Mouse (Mus musculus) frontal cortex, postnatal 25 days (tissue): ENCODE measurements at regions not wholly inside any gene's neighbourhood (a gene's known extent, or its start where the extent isn't known, plus 50 kb on each side); places are given as distances from the start of the nearest gene placed in this dataset.
A peak's percentile ranks its signal among the peaks of the same experiment; 100 is the strongest.

Source experiments
- DNase-seq, 2 experiments: peaks; one replicate each; pipeline ENCODE4 v3.0.0; 2022; ENCODE audit warnings: low spot score in 2 of 2

DNA sequence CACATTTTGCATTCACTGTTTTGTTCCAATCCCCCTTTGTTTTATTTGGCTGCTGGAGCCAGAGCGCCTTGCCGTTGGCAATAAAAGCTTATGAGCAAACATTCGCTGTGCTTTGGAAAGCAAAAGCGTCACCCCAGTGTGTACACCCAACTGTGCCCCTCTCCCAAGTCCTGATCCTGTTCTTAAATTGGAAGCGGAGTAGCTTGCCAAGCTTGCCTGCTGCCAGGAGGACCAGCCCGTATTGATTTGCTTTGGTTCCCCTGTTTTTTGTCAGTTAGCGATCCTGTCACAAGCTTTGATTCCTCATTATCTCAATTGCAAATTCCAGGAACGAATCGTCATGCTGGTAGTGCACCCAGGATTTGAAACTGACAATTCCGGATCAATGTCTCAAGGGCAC is 917.5 kb downstream of the Olfm4 start:
- DNase-seq: peak; percentile 3 to 6

DNA sequence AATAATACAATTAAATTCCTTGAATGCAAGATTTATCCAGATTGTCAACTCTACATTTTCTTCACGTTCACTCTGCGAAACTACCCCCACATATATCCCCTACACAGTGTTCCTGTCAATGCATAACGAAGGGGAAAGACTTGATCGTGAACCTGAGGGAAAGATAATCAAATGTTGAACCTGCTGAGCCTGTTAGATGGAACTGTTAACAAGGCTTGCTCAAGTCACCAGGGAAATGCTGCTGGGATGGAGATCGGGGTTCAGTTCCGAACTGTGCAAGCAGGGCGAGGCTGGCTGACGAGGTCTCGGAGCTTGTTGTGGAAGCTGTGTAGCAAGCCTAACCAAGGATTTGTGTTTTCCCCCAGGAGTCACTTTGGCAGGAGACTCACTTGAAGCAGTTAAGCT is 917.9 kb downstream of the Olfm4 start:
- DNase-seq: peak; percentile 4

GRCm38 (mm10) chr14:80916031-80916430 is 932.1 kb downstream of the Olfm4 start:
- DNase-seq: no peak

DNA sequence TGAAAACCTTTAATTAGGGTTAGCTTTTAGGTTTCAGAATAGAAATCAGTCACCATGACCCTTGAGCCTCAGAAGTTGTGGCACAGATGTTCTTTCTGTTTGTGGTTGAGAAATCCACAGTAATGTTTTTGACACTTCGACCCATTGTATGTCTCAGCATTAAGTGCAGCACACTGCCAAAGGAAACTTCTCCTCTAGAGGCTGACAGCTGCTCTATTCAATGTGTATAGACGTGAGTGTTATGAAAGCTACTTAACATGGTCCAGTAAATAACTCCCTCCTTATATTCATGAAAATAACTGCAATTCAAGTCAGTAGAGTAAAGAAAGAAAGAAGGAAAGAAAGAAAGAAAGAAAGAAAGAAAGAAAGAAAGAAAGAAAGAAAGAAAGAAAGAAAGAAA is 939.9 kb downstream of the Olfm4 start:
- no peak for DNase-seq

DNA sequence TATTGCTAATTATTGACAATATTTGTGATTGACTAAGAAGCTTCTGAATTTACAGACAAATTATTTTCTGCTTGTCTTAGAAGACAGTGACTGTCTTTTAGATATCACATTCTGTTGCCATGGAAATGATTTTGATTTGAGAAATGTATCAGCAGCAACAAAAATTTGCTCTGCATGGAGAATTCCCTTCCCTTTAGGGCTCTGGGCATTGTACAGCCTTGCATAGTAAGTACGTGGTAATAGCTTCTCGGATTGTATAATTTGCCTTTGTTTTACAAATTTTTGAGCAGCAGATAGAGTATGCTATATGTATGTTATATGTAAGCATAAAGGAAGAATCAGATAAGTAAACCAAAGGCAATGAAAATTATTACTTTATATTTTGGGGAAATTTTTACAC is 976.1 kb downstream of the Olfm4 start:
- no peak for DNase-seq

DNA sequence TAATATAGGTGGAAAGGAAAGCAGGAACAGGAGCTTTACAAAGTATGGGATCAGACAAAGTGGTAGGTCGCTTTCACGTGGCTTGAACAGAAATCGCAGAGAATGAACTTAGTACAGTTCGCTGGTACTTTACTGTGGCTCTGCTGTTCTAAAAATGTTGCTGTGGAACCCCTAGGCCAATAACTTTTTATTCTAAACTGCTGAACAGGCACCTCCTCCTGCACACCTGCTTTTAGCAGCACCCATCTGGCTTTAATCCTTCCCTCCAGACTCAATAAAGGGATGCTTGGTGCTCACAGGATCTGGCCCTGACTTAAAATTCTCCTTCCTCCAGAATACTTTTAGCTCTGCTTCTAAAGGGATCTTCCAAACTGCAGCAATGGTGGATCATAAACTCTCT is 991.9 kb downstream of the Olfm4 start:
- no peak for DNase-seq

DNA sequence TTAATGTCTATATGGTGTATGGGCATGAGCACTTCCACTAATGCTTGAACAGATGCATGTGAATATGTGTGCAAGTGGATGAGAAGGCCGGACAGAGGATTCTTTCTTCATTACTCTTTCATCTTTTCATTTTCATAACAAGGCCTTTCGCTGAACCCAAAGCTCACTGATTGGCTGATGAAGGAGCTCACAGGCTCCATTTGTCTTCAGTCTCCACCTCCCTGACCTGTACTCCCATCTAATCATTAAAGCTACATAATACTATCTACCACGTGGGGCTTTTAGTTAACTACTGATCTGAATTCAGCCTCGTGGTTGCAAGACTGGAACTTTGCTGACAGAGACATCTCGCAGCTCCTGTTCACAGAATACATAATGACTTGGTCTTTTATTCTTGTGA is 992.8 kb downstream of the Olfm4 start:
- no peak for DNase-seq

DNA sequence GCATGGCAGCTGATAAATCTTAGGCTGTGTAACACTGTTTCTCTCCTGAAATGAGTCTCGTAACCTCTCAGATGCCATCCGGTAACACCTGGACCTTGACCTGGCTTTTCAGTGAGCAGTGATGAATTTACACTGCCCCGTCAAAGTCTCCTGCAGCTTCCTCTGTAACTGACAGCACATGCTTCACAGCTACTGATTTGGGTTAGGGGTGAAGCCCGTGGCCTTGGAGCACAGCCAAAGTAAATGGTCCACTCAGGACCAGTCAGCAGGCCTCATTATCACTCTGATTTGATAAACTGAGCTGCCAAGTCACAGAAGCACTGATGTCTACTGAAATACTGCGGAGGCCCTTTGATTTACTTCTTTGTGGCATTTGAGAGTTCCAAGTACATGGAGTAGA is 995.6 kb downstream of the Olfm4 start:
- no peak for DNase-seq

DNA sequence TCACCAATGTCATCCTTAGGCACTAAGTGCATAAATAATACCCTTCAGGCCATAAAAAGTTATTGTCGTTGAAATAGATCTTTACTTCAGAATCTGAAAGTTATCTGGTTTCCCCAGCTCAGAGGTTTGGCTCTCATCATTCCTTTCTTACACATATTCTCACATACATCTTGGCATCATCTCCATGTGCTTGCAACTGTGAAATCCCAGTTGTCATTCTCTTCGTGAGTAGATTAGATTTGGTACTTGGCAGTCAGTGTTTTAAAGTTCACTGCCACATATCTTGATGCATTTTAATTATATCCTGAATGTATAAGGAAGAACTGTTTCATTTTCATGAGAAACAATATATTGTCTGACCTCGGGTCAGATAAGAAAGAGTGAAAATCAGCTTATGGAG is 1006.3 kb downstream of the Olfm4 start:
- DNase-seq: no peak

- DNase-seq: no peak
These were observed 1006.9 kb downstream of the Olfm4 start for GRCm38 (mm10) chr14:80990679-80991286.

GRCm38 (mm10) chr14:80999030-80999429 is 1015.1 kb downstream of the Olfm4 start:
- no peak for DNase-seq

DNA sequence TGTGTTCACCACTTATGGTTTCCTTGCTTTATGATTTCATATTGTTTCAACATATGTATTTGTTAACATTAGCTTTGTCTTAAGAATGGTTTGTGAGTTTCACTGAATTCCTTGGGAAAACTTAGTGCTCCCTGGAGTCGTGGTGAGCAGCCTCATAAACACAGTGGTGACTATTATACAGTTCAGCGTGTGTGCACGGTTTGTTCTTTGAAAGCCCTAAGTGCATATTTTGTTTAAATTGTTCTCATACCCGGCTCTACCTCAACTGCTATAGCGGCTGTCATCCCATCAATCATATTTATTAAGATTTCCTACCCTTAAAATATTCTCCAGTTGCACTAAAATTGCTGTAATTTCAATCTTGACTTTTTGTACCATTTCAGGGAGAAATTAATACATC is 1029.3 kb downstream of the Olfm4 start:
- no peak for DNase-seq

DNA sequence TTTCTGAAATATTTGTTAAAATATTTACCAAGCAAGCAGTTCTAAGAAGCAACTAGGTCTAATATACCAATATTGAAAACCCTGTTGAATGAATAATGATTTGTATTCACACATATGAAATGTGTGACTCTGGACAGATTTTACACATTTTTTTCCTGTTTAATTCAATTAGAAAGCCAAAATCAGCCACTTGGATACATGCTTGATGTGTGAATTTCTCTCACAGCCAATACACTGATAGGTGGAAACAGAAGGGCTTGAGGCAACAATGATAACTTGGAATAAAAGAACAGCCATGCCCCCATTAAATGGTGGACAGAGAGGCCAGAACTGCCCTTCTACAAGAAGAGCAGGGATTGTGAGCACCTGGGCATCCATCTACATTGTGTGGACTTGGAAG is 1047.6 kb downstream of the Olfm4 start:
- DNase-seq: no peak

GRCm38 (mm10) chr14:81037635-81038034 is 1053.8 kb downstream of the Olfm4 start:
- no peak for DNase-seq

- no peak for DNase-seq
These were observed 1054.2 kb downstream of the Olfm4 start for GRCm38 (mm10) chr14:81038045-81038444.
